Mouse (Mus musculus) spleen, adult 12 weeks (tissue): ENCODE data around the gene Wasf3.
"Not testable (repeated sequence)": the region's sequence is repeated elsewhere in the genome, so short reads cannot be mapped to it uniquely, and the experiment has no call there.

Source experiments
- DNase-seq: peaks from one replicate; pipeline ENCODE4 v3.0.0; 2022; ENCODE audit warnings: low spot score

Wasf3 gene

GRCm38 (mm10) chr5:146446633-146447032 is 61.8 kb downstream of the Wasf3 start:
- no peak for DNase-seq

- no peak for DNase-seq
Observed at GRCm38 (mm10) chr5:146451592-146452254, 66.9 kb downstream of the Wasf3 start.

GRCm38 (mm10) chr5:146453556-146453955 is 68.8 kb downstream of the Wasf3 start:
- DNase-seq: no peak

GRCm38 (mm10) chr5:146461612-146462011 is 76.8 kb downstream of the Wasf3 start:
- no peak for DNase-seq

GRCm38 (mm10) chr5:146466663-146467062 is 81.9 kb downstream of the Wasf3 start:
- no peak for DNase-seq

GRCm38 (mm10) chr5:146468311-146468710 is 83.5 kb downstream of the Wasf3 start:
- DNase-seq: no peak

- DNase-seq: no peak
Observed at GRCm38 (mm10) chr5:146470821-146471220, 86.0 kb downstream of the Wasf3 start.

- no peak for DNase-seq
Observed at GRCm38 (mm10) chr5:146471311-146471710, 86.5 kb downstream of the Wasf3 start.

- no peak for DNase-seq
Observed at GRCm38 (mm10) chr5:146471821-146472220, 87.0 kb downstream of the Wasf3 start.

- not testable (repeated sequence) for DNase-seq
Observed at GRCm38 (mm10) chr5:146479564-146479963, 94.8 kb downstream of the Wasf3 start.

- DNase-seq: not testable (repeated sequence)
Observed at GRCm38 (mm10) chr5:146481665-146482064, 96.9 kb downstream of the Wasf3 start, which contains the start of gene Gm6408. Gm6408 (plus strand) TSS chr5:146481965.

GRCm38 (mm10) chr5:146488959-146489358 is 104.2 kb downstream of the Wasf3 start:
- not testable (repeated sequence) for DNase-seq

GRCm38 (mm10) chr5:146491063-146491462 is 106.3 kb downstream of the Wasf3 start, which contains the start of gene Gm6370:
Gm6370 (plus strand) TSS chr5:146491363.
- DNase-seq: not testable (repeated sequence)

GRCm38 (mm10) chr5:146502099-146502498 is 117.3 kb downstream of the Wasf3 start, which contains the start of gene 4930449I24Rik:
4930449I24Rik (plus strand) TSS chr5:146502399.
- not testable (repeated sequence) for DNase-seq

GRCm38 (mm10) chr5:146513823-146514222 is 129.0 kb downstream of the Wasf3 start, which contains the start of gene Gm3402:
Gm3402 (plus strand) TSS chr5:146514123.
- DNase-seq: not testable (repeated sequence)
